Mouse (Mus musculus): ENCODE data around the gene Cdh15.

DNA sequence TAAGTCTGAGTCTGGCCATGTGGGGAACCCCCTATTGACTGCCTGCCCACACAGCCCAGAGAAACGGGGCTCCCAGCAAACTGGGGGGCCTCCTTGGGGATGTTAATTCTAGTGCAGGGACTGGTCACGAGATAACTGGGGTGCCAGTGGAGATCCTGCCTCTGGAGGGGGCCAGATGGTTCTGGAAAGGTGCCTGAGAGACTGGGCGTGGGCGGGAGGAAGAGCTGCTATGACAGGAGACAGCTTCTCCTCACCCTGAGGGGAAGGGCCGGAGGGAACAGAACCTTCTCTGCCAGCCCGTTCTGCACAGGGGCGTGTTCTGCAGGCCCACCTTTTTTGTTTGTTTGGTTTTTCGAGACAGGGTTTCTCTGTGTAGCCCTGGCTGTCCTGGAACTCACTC is 18.5 kb downstream of the Cdh15 start:
- no peak for TF ChIP-seq CTCF (IDR thresholded peaks at IDR 0.05; ENCODE audit: insufficient read depth, low read depth, low read length)
- TF ChIP-seq POLR2A (IDR thresholded peaks at IDR 0.05; ENCODE audit: insufficient read depth, low read depth, low read length) = no peak

Data from olfactory bulb, adult 2 months (tissue).